Mouse (Mus musculus) stomach, postnatal 0 days (tissue): ENCODE measurements around the gene Vps13d. TPM values are rescaled to one million over a fixed set of nuclear protein-coding genes. Genes with fewer than 3 reads are reported as not detected.
A peak's percentile ranks its signal among the peaks of the same experiment; 100 is the strongest.

ENCODE experiments used
- ATAC-seq: fragments of 200-750 bp; cut with Nextera tagmentation; 2 replicates; pipeline ENCODE4 v1.8.0; 2017; ENCODE audit not compliant: low FRiP score, low TSS enrichment
- DNase-seq: peaks from one replicate; pipeline ENCODE4 v3.0.0-alpha.2; 2016; ENCODE audit warnings: low spot score
- H3K27ac ChIP-seq: fragments of 300-500 bp; sonication (generic); replicated peaks from 2 replicates; pipeline ENCODE4 v1.5.1; 2014; ENCODE audit warnings: mild to moderate bottlenecking, control low read depth
- H3K27me3 ChIP-seq: fragments of 300-500 bp; sonication (generic); 2 replicates; pipeline ENCODE4 v1.6.1; 2014; ENCODE audit warnings: low read length; ENCODE audit not compliant: control insufficient read depth, insufficient read depth
- H3K36me3 ChIP-seq: fragments of 300-500 bp; sonication (generic); 2 replicates; pipeline ENCODE4 v1.6.1; 2014; ENCODE audit warnings: low read length, mixed read lengths; ENCODE audit not compliant: control insufficient read depth, insufficient read depth
- H3K4me1 ChIP-seq: fragments of 300-500 bp; sonication (generic); replicated peaks from 2 replicates; pipeline ENCODE4 v1.6.1; 2014; ENCODE audit warnings: antibody characterized with exemption; ENCODE audit not compliant: control insufficient read depth, insufficient read depth
- H3K4me2 ChIP-seq: fragments of 300-500 bp; sonication (generic); replicated peaks from 2 replicates; pipeline ENCODE4 v1.6.1; 2014; ENCODE audit warnings: low read depth, mild to moderate bottlenecking, control low read depth, moderate library complexity
- H3K4me3 ChIP-seq: fragments of 300-500 bp; sonication (generic); 2 replicates; pipeline ENCODE4 v1.5.1; 2014; ENCODE audit warnings: low read depth, low read length, control low read depth
- H3K9ac ChIP-seq: fragments of 300-500 bp; sonication (generic); 2 replicates; pipeline ENCODE4 v1.6.1; 2014; ENCODE audit warnings: mild to moderate bottlenecking, low read length, control low read depth, mixed read lengths
- H3K9me3 ChIP-seq: fragments of 300-500 bp; sonication (generic); 2 replicates; pipeline ENCODE4 v1.6.1; 2016; ENCODE audit warnings: low read length; ENCODE audit not compliant: control insufficient read depth
- CTCF ChIP-seq: IDR thresholded peaks from 2 replicates; pipeline ENCODE4 v1.5.1; 2016; ENCODE audit warnings: antibody characterized with exemption, low read depth, mild to moderate bottlenecking, moderate library complexity
- EP300 ChIP-seq: optimal IDR thresholded peaks from 2 replicates; pipeline ENCODE3; 2016; ENCODE audit warnings: antibody characterized with exemption
- WGBS: fragments of 180-500 bp; shearing (Covaris S2); extraction: QIAGEN DNeasy Blood & Tissue Kit; methylation state at CpG from one replicate; pipeline ENCODE4 v1.1.7; 2014; 5-methylcytosine and 5-hydroxymethylcytosine counted together
- polyA plus RNA-seq: library from polyadenylated mRNA; unstranded; fragments of >200 nt; fragmentation: Nextera tagmentation; extraction: Ambion mirVana; gene quantifications from 2 replicates; pipeline ENCODE4 v1.2.1, GENCODE M21; 2015

Vps13d gene
- polyA plus RNA-seq, 1 experiment from 2014 or later = 7.2 TPM

DNA sequence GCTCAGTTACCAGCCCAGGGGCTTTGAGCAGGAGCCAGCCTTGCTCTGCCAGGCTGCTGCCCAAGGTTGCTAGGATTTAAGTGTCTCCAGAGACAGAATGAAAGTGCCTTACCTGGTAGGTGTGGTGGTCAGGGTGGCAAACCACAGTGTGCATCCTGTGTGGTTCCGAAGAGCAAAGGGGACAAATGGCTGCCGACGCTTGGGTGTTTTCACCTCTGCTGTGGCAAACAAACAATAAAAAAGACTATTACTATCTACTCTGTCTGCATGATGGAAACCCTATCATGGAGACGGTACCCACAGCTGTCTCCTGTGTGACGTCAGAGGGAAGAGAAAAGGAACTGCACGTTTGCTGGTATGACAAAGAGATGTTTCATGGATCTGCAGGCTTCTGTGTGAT lies 95.0 kb downstream of the Vps13d start:
- WGBS = 82% methylated on average over 6 of the region's 6 CpGs
- Histone ChIP-seq H3K4me2 (no peak overlapping the region), H3K9ac (no peak overlapping the region), H3K36me3 (peaks cover 16% of the 10 kb centered on the region), H3K4me1 (no peaks in the 10 kb centered on the region), H3K9me3 (no peaks in the 10 kb centered on the region), H3K27ac (no peak overlapping the region), H3K27me3 (no peaks in the 10 kb centered on the region), H3K4me3 (no peak overlapping the region)
- DNase-seq (no peak), ATAC-seq (no peak)
- TF ChIP-seq EP300 (no peak), CTCF (no peak)

DNA sequence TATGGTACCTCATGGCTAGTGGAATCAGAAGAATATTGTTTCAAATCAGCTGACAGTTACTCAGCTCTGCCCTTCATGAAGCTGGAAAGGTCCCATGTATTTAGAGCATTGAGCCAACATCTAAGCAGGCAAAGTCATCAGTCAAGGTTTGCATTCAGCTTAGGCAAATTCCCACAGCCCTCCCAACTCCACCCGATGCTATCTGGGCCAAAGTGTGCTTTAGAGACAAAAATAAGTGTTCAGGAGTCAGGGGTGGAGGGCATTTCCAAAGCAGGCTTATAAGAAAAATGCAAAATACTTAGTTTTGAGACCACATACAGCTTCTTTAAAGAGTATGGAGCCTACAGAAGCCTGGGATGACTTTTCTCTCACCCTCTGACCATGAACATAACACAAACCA lies 95.5 kb downstream of the Vps13d start:
- DNase-seq (no peak), ATAC-seq (no peak)
- no peak overlapping the region for H3K9ac ChIP-seq
- H3K36me3 ChIP-seq = peaks cover 18% of the 10 kb centered on the region
- no peaks in the 10 kb centered on the region for H3K27me3 ChIP-seq
- H3K4me3 ChIP-seq = no peak overlapping the region
- H3K27ac ChIP-seq = no peak overlapping the region
- no peaks in the 10 kb centered on the region for H3K9me3 ChIP-seq
- H3K4me2 ChIP-seq = no peak overlapping the region
- WGBS = 50% methylated on average over 1 of the region's 1 CpGs
- TF ChIP-seq CTCF (no peak), EP300 (no peak)
- H3K4me1 ChIP-seq = no peaks in the 10 kb centered on the region

DNA sequence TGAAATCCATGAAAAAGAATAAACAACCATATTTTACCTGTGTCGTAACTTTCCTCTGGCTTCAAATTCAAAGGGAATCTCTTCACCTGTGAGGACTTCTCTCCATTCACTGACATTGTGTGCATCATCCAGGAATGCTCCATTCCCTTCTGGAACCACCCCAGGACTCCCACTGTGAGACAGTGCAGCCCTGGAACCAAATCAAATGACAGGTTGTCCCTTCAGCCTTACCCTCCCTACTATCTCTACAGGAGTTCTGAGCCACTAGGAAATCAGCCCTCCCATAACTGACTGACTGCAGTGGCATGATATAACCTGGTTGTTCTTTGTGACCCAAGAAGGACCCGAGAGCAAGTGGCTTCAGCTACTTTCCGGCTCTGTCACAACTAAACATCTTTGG lies 96.8 kb downstream of the Vps13d start:
- Histone ChIP-seq H3K36me3 (peaks cover 17% of the 10 kb centered on the region), H3K4me2 (no peak overlapping the region), H3K27ac (no peak overlapping the region), H3K9me3 (no peaks in the 10 kb centered on the region), H3K9ac (no peak overlapping the region), H3K4me3 (no peak overlapping the region), H3K27me3 (no peaks in the 10 kb centered on the region), H3K4me1 (no peaks in the 10 kb centered on the region)
- TF ChIP-seq CTCF = no peak
- no peak for TF ChIP-seq EP300
- WGBS = 94% methylated on average over 3 of the region's 3 CpGs
- ATAC-seq (no peak), DNase-seq (no peak)

DNA sequence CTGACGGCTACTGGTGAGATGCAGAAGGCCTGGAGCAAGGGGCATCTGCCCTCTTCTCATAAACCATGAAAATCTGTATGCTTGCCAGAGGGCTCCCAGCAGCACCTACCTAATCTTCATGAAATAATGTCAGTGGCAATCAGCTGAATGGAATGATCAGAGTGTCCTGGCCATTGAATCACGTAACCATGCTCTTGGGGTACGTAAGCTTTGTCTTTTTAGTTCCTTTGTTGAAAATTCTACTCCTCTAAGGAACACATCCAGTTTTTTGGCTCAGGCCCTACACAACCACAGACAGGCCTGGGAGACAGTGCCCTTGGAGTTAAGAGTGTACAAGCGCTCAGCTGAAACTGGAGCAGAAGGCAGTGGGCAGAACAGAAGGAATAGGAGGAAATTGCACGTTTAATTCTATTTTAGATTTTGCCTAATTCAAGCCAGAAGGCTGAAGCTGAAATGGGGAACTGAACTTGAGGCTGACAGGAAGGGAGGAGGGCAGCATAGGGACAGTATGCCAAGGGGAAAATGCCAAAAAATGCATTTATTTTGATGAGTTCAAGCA lies 98.2 kb downstream of the Vps13d start:
- Histone ChIP-seq H3K4me3 (no peak overlapping the region), H3K27ac (no peak overlapping the region), H3K9ac (no peak overlapping the region), H3K27me3 (no peaks in the 10 kb centered on the region), H3K9me3 (no peaks in the 10 kb centered on the region), H3K4me2 (no peak overlapping the region), H3K4me1 (no peaks in the 10 kb centered on the region), H3K36me3 (peaks cover 15% of the 10 kb centered on the region)
- DNase-seq (no peak), ATAC-seq (no peak)
- 83% methylated on average over 5 of the region's 5 CpGs for WGBS
- TF ChIP-seq CTCF (no peak), EP300 (no peak)

DNA sequence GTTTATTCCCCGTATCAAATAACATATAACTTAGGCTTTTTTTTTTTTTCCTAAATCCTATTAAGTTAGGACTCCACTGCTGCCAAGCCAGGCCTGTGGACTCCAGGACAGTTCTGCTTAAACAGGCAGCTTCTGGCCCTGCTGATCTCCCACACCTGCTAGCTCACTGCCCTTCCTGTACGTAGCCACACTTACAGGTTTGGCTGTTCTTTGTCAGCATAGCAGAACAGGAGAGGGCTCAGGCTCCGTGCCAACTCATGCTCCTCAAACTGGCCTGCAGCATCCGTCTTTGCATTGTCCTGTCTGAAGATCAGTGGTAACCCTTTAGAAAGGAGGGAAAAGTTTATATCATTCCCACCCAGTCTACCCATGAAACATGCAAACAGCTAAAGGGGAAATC lies 108.3 kb downstream of the Vps13d start:
- H3K27ac ChIP-seq = no peak overlapping the region
- peaks cover 33% of the 10 kb centered on the region for H3K36me3 ChIP-seq
- TF ChIP-seq CTCF (no peak), EP300 (no peak)
- DNase-seq = no peak
- H3K4me1 ChIP-seq = no peaks in the 10 kb centered on the region
- H3K9me3 ChIP-seq = no peaks in the 10 kb centered on the region
- H3K4me2 ChIP-seq = no peak overlapping the region
- H3K9ac ChIP-seq = no peak overlapping the region
- ATAC-seq = no peak
- 65% methylated on average over 4 of the region's 4 CpGs for WGBS
- no peaks in the 10 kb centered on the region for H3K27me3 ChIP-seq
- no peak overlapping the region for H3K4me3 ChIP-seq

DNA sequence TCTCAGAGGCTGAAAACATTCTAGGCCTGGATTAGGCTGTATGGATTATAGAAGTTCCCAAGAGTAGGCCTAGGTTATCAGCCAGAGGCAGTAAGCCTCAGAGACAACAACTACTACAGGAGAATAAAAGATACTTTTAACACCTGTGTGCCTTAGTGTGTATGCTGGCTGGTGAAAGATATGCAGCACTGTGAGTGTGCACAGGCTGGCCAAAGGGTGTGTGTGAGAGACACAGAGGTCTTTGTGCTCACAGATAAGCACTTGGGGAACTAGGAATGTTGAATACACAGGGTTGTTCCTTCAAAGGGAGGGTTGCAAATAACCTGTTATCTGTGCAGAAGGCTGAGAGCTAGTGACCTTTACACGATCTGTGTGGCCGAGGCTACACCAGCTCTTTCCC lies 115.5 kb downstream of the Vps13d start:
- Histone ChIP-seq H3K4me1 (no peaks in the 10 kb centered on the region), H3K9me3 (no peaks in the 10 kb centered on the region), H3K27me3 (no peaks in the 10 kb centered on the region), H3K27ac (peak overlapping the region; percentile 36; the same call in 1 of the 2 replicates), H3K9ac (no peak overlapping the region), H3K36me3 (peaks cover 18% of the 10 kb centered on the region; the same call in 1 of the 2 replicates), H3K4me3 (no peak overlapping the region), H3K4me2 (no peak overlapping the region)
- 47% methylated on average over 2 of the region's 2 CpGs for WGBS
- ATAC-seq (peak; percentile 85), DNase-seq (peak; percentile 46)
- no peak for TF ChIP-seq EP300
- no peak for TF ChIP-seq CTCF
